Mouse (Mus musculus) B cell, adult (primary cell): ENCODE data around the gene Tagln. TPM values are rescaled to one million over a fixed set of nuclear protein-coding genes. Genes with fewer than 3 reads are reported as not detected.

Source experiments
- total RNA-seq: library from RNA; stranded (reverse); gene quantifications from 4 replicates; pipeline ENCODE4 v1.2.4, GENCODE M21; 2023; ENCODE audit not compliant: inconsistent age

Gene Tagln
- total RNA-seq = 1.1 to 2.0 TPM (median 1.8 TPM) in 4 replicates

GRCm38 (mm10) chr9:45935628-45936210 is at the start of gene Tagln:
TSS of gene Tagln (minus strand) at chr9:45936058.

GRCm38 (mm10) chr9:45955107-45955963 is 19.5 kb upstream of the Tagln start, which contains the start of gene Sidt2:
TSS of gene Sidt2 (minus strand) at chr9:45955258.

GRCm38 (mm10) chr9:45906355-45907077 is 29.3 kb downstream of the Tagln start, which contains the start of the genes Pcsk7 and Rnf214:
TSS of gene Pcsk7 (plus strand) at chr9:45906497.
TSS of gene Rnf214 (minus strand) at chr9:45906911.

Other genes with a start within 250 kb of the Tagln start
- gene Cep164, start 107.4 kb downstream of the Tagln start, total RNA-seq = 23.5 to 28.7 TPM (median 25.6 TPM) in 4 replicates
- gene Bace1, start 97.5 kb downstream of the Tagln start, total RNA-seq = not detected in 4 replicates
- gene Pcsk7, start 29.6 kb downstream of the Tagln start, total RNA-seq = 65.2 to 83.0 TPM (median 77.6 TPM) in 4 replicates
- gene Rnf214, start 29.1 kb downstream of the Tagln start, total RNA-seq = 35.9 to 39.6 TPM (median 37.2 TPM) in 4 replicates
- 227 to 251 TPM (median 237 TPM) in 4 replicates for gene Sidt2, start 19.2 kb upstream of the Tagln start, total RNA-seq
- gene Pafah1b2, start 76.6 kb upstream of the Tagln start, total RNA-seq = 61.5 to 70.3 TPM (median 65.5 TPM) in 4 replicates
- 53.9 to 58.2 TPM (median 54.2 TPM) in 4 replicates for gene Sik3, start 76.8 kb upstream of the Tagln start, total RNA-seq